8 mouse cellular contexts compared by ENCODE assay signal in genomic region chr19:10486264-10486738, GRCm38 (mm10). TPM values are rescaled to one million over a fixed set of nuclear protein-coding genes. Genes with fewer than 3 reads are reported as not detected.
DNase-seq lines count a peak whose midpoint lies in the region; ATAC-seq lines count a peak whose summit lies in the region.

No protein-coding gene starts in this region.

- H3K4me2 ChIP-seq in heart, embryonic 11.5 days = no peak overlapping the region
- H3K4me2 ChIP-seq in kidney, embryonic 16.5 days (replicated peaks; ENCODE audit: low read depth, low read length) = no peak overlapping the region
- H3K4me2 ChIP-seq in liver, embryonic 11.5 days = no peak overlapping the region
- H3K4me2 ChIP-seq in neural tube, embryonic 11.5 days (ENCODE audit: low read depth) = no peak overlapping the region

- H3K36me3 ChIP-seq in heart, embryonic 11.5 days (ENCODE audit: control insufficient read depth, insufficient read depth, low read length) = no peaks in the 10 kb centered on the region
- no peaks in the 10 kb centered on the region for H3K36me3 ChIP-seq in kidney, embryonic 16.5 days (ENCODE audit: insufficient read depth, low read length)
- H3K36me3 ChIP-seq in liver, embryonic 11.5 days (ENCODE audit: control insufficient read depth, insufficient read depth, low read length) = no peaks in the 10 kb centered on the region
- no peaks in the 10 kb centered on the region for H3K36me3 ChIP-seq in neural tube, embryonic 11.5 days (ENCODE audit: control insufficient read depth, insufficient read depth, low read length)

- H3K27ac ChIP-seq in heart, embryonic 11.5 days (ENCODE audit: low read depth, low read length) = no peak overlapping the region
- H3K27ac ChIP-seq in kidney, embryonic 16.5 days (ENCODE audit: low read length) = no peak overlapping the region
- H3K27ac ChIP-seq in liver, embryonic 11.5 days (ENCODE audit: low read depth, low read length) = no peak overlapping the region
- no peak overlapping the region for H3K27ac ChIP-seq in neural tube, embryonic 11.5 days (ENCODE audit: low read depth, low read length)

- H3K27me3 ChIP-seq in heart, embryonic 11.5 days (ENCODE audit: control insufficient read depth, insufficient read depth, low read length) = peaks cover 58% of the 10 kb centered on the region
- H3K27me3 ChIP-seq in kidney, embryonic 16.5 days (ENCODE audit: insufficient read depth, low read length) = no peaks in the 10 kb centered on the region
- peaks cover 11% of the 10 kb centered on the region for H3K27me3 ChIP-seq in liver, embryonic 11.5 days (replicated peaks; ENCODE audit: control insufficient read depth, insufficient read depth, low read length)
- H3K27me3 ChIP-seq in neural tube, embryonic 11.5 days (ENCODE audit: control insufficient read depth, insufficient read depth, low read length) = no peaks in the 10 kb centered on the region

- DNase-seq in A20 (ENCODE audit: low read depth, low spot score) = peak; percentile 64
- peak; percentile 42 for DNase-seq in WW6 (ENCODE audit: low read depth, low spot score)
- peak; percentile 90 for DNase-seq in embryo, embryonic 10.5 days (ENCODE audit: low spot score)
- peak; percentile 43 for DNase-seq in liver, embryonic 11.5 days (ENCODE audit: low spot score)
- DNase-seq in neural tube, embryonic 11.5 days (ENCODE audit: low spot score) = peak; percentile 65
- DNase-seq in thymus, postnatal 0 days (ENCODE audit: low spot score) = peak; percentile 49

- H3K4me1 ChIP-seq in heart, embryonic 11.5 days (ENCODE audit: control insufficient read depth, insufficient read depth, low read length) = peaks cover 4% of the 10 kb centered on the region; the same call in 1 of the 2 replicates
- H3K4me1 ChIP-seq in kidney, embryonic 16.5 days (ENCODE audit: insufficient read depth, low read length) = 0 out of 2 replicates have a peak, but pooled peaks cover 3% of the 10 kb centered on the region
- no peaks in the 10 kb centered on the region for H3K4me1 ChIP-seq in liver, embryonic 11.5 days (replicated peaks; ENCODE audit: control insufficient read depth, insufficient read depth, low read length)
- no peaks in the 10 kb centered on the region; the same call in 1 of the 2 replicates for H3K4me1 ChIP-seq in neural tube, embryonic 11.5 days (ENCODE audit: control insufficient read depth, insufficient read depth, low read length)

- H3K4me3 ChIP-seq in heart, embryonic 11.5 days (ENCODE audit: low read depth, low read length) = no peak overlapping the region
- H3K4me3 ChIP-seq in kidney, embryonic 16.5 days (ENCODE audit: low read length) = no peak overlapping the region
- H3K4me3 ChIP-seq in liver, embryonic 11.5 days (ENCODE audit: low read depth, low read length) = no peak overlapping the region
- no peak overlapping the region for H3K4me3 ChIP-seq in neural tube, embryonic 11.5 days (ENCODE audit: low read depth, low read length)

- no peaks in the 10 kb centered on the region for H3K9me3 ChIP-seq in heart, embryonic 11.5 days (replicated peaks; ENCODE audit: control insufficient read depth, low read length)
- H3K9me3 ChIP-seq in kidney, embryonic 16.5 days (ENCODE audit: low read length) = no peaks in the 10 kb centered on the region
- no peaks in the 10 kb centered on the region for H3K9me3 ChIP-seq in liver, embryonic 11.5 days (ENCODE audit: control insufficient read depth, low read length)
- H3K9me3 ChIP-seq in neural tube, embryonic 11.5 days (ENCODE audit: control insufficient read depth, low read length) = no peaks in the 10 kb centered on the region

- peak; percentile 21; the same call in 1 of the 2 replicates for ATAC-seq in heart, embryonic 11.5 days (replicated peaks; ENCODE audit: insufficient number of reproducible peaks, low FRiP score, low TSS enrichment)
- peak; percentile 88 for ATAC-seq in kidney, embryonic 16.5 days (ENCODE audit: low FRiP score, low TSS enrichment)
- ATAC-seq in liver, embryonic 11.5 days (replicated peaks; ENCODE audit: low FRiP score) = no peak; the same call in 1 of the 2 replicates
- peak; percentile 48; the same call in 1 of the 2 replicates for ATAC-seq in neural tube, embryonic 11.5 days (ENCODE audit: insufficient read depth, low FRiP score, low TSS enrichment)

- no peak overlapping the region for H3K9ac ChIP-seq in heart, embryonic 11.5 days (ENCODE audit: low read depth, low read length)
- H3K9ac ChIP-seq in kidney, embryonic 16.5 days (replicated peaks; ENCODE audit: low read length) = no peak overlapping the region
- H3K9ac ChIP-seq in liver, embryonic 11.5 days (ENCODE audit: low read depth, low read length) = no peak overlapping the region
- H3K9ac ChIP-seq in neural tube, embryonic 11.5 days (ENCODE audit: low read length) = no peak overlapping the region

- 23% methylated on average over 9 of the region's 9 CpGs for WGBS in heart, embryonic 11.5 days (ENCODE audit: insufficient replicate concordance)
- WGBS in kidney, embryonic 16.5 days = 16% methylated on average over 9 of the region's 9 CpGs
- WGBS in liver, embryonic 11.5 days = 22% methylated on average over 9 of the region's 9 CpGs
- WGBS in neural tube, embryonic 11.5 days = 25% methylated on average over 9 of the region's 9 CpGs

RNA-seq across cellular contexts. Expression of gene Ppp1r32, which starts 3.6 kb away (rescaled TPM):
- not detected in 2 replicates for polyA plus RNA-seq in heart, embryonic 11.5 days (2014; fragmentation: Nextera tagmentation; extraction: Ambion mirVana)
- polyA plus RNA-seq in kidney, embryonic 16.5 days (2015; fragmentation: Nextera tagmentation; extraction: Ambion mirVana) = 0.13 TPM in 1 of 2 replicates, not detected in the other
- 0.12 TPM in 1 of 2 replicates, not detected in the other for polyA plus RNA-seq in liver, embryonic 11.5 days (2014; fragmentation: Nextera tagmentation; extraction: Ambion mirVana)
- 0.17 TPM in 1 of 2 replicates, not detected in the other for polyA plus RNA-seq in neural tube, embryonic 11.5 days (2014; fragmentation: Nextera tagmentation; extraction: Ambion mirVana)
- 0.49 and 0.57 TPM in 2 replicates for polyA plus RNA-seq in thymus, postnatal 0 days (2015; fragmentation: Nextera tagmentation; extraction: Ambion mirVana)

RNA-seq across cellular contexts. Expression of gene Lrrc10b, which starts 29.0 kb away (rescaled TPM):
- 0.19 TPM in 1 of 2 replicates, not detected in the other for polyA plus RNA-seq in heart, embryonic 11.5 days (2014; fragmentation: Nextera tagmentation; extraction: Ambion mirVana)
- 0.13 and 0.89 TPM in 2 replicates for polyA plus RNA-seq in kidney, embryonic 16.5 days (2015; fragmentation: Nextera tagmentation; extraction: Ambion mirVana)
- 0.14 TPM in 1 of 2 replicates, not detected in the other for polyA plus RNA-seq in liver, embryonic 11.5 days (2014; fragmentation: Nextera tagmentation; extraction: Ambion mirVana)
- 0.55 and 0.56 TPM in 2 replicates for polyA plus RNA-seq in neural tube, embryonic 11.5 days (2014; fragmentation: Nextera tagmentation; extraction: Ambion mirVana)
- 0.08 and 0.17 TPM in 2 replicates for polyA plus RNA-seq in thymus, postnatal 0 days (2015; fragmentation: Nextera tagmentation; extraction: Ambion mirVana)

RNA-seq across cellular contexts. Expression of gene Cpsf7, which starts 38.8 kb away (rescaled TPM):
- polyA plus RNA-seq in heart, embryonic 11.5 days (2014; fragmentation: Nextera tagmentation; extraction: Ambion mirVana) = 39.3 and 41.2 TPM in 2 replicates
- polyA plus RNA-seq in kidney, embryonic 16.5 days (2015; fragmentation: Nextera tagmentation; extraction: Ambion mirVana) = 47.5 and 53.0 TPM in 2 replicates
- 42.6 and 44.8 TPM in 2 replicates for polyA plus RNA-seq in liver, embryonic 11.5 days (2014; fragmentation: Nextera tagmentation; extraction: Ambion mirVana)
- 64.5 and 68.0 TPM in 2 replicates for polyA plus RNA-seq in neural tube, embryonic 11.5 days (2014; fragmentation: Nextera tagmentation; extraction: Ambion mirVana)
- polyA plus RNA-seq in thymus, postnatal 0 days (2015; fragmentation: Nextera tagmentation; extraction: Ambion mirVana) = 30.8 and 31.8 TPM in 2 replicates

RNA-seq across cellular contexts. Expression of gene Sdhaf2, which starts 39.6 kb away (rescaled TPM):
- polyA plus RNA-seq in heart, embryonic 11.5 days (2014; fragmentation: Nextera tagmentation; extraction: Ambion mirVana) = 51.7 and 62.6 TPM in 2 replicates
- polyA plus RNA-seq in kidney, embryonic 16.5 days (2015; fragmentation: Nextera tagmentation; extraction: Ambion mirVana) = 65.1 and 66.0 TPM in 2 replicates
- 60.4 and 63.0 TPM in 2 replicates for polyA plus RNA-seq in liver, embryonic 11.5 days (2014; fragmentation: Nextera tagmentation; extraction: Ambion mirVana)
- polyA plus RNA-seq in neural tube, embryonic 11.5 days (2014; fragmentation: Nextera tagmentation; extraction: Ambion mirVana) = 66.7 and 68.1 TPM in 2 replicates
- polyA plus RNA-seq in thymus, postnatal 0 days (2015; fragmentation: Nextera tagmentation; extraction: Ambion mirVana) = 70.1 and 73.0 TPM in 2 replicates
